Mouse (Mus musculus): ENCODE measurements at regions not wholly inside any gene's neighbourhood (a gene's known extent, or its start where the extent isn't known, plus 50 kb on each side); places are given as distances from the start of the nearest gene placed in this dataset.

DNA sequence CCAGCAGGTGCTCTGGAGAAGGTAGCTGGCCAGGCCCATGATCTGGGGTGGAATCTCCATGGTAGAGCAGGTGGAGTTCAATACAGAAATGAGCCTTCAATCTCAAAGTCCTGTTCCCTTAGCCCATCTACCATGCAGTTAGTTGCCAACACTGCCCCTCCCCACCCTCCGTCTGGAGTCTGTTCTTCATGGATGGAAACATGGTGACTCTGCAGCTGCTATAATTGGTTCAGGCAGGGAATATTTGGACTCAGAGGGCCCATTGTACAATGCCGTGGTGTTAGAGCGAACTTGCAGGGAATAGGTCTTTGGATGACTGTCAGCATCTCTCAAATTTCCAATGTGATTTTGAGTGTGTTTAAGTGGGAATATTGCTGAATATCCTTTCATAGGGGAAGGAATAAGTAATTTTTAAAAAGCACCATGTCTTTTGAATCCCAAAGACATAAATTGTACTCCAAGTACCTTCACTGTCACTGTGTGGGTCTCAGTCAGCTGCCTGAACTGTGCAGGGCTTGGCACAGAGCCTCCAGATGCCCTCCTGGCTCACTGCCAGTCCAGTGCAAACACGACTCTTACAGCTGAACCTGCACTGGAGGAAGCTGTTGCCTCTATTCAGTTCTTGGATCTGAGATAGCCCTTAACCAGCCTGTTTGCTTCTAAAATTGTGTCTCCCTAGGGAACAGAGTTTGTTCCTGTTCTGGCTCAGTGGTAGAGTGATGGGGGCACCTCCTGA lies 162.8 kb upstream of the Eef2kmt start:
- intact Hi-C loops (cut with DNase I) = no loop called here
- DNase-seq (ENCODE audit: low spot score in 2 of 2) = peak in 1 of 2 experiments; percentile 14

DNA sequence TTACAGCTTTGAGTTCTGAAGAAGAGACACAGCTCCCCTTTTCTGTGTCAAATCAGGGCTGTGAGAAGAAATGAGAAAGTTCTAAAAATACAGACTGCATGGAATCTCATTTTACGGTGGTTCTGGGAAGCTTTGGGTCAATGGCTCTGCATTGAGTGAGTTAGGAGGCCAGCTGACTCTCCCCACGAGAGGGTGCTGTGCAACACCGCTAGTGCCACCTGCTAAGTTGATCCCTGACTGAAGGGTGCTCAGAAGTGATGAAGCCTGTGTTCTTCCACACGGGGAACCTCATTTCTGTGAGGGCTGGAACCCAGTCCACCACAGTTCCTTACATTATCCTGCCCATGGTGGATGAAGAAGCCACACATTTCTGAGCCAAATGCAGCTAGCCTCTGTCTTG lies 159.5 kb upstream of the Eef2kmt start:
- intact Hi-C loops (cut with DNase I) = no loop called here
- DNase-seq (ENCODE audit: low spot score in 2 of 2) = no peak

DNA sequence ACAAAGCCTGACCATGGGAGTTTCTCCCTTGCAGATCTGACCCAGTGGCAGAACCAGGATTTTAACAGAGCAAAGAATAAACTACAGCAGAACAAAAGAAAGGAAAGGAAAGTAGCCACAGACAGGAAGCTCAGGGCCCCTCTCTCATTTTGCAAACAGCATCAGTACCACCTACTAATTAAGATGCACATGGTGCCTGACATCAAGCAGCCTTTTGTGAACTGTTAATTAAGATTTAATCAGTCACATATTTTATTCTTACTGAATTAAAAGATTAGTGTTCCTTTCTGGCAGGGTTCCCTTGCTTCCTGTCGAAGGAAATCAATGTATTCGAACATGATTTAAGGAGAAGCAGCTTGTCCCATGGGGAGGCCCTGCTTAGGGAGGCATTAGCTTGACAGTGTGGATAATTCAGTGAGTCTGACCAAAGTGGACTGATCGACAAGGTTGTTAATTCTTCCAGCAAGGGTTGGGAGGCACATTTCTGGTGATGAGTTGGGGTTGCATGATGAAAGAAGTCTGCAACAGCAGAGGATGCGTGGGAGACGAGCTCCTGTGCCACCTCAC lies 156.1 kb upstream of the Eef2kmt start:
- no peak for DNase-seq (ENCODE audit: low spot score in 2 of 2)
- intact Hi-C loops (cut with DNase I) = no loop called here

DNA sequence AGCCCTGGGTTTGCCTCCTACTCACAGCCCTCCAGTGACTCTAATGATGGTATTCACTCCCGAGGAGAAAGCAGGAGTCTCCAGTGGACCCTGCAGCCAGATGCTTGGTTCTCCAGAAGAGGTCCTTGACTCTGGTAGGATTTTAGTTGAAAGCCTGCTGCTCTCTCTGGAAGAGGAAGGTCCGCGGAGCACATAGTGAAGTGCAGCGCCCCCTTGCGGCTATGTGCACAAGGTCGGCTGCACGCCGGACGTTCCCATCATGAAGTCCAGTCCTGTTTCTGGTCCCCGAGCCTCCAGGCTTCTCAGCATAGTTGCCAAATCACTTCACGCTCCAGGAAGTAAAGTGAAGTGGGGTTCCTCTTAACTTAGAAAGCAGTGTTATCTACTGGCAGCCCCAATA lies 150.9 kb upstream of the Eef2kmt start:
- DNase-seq (ENCODE audit: low spot score in 2 of 2) = peak; percentile 50 to 61
- intact Hi-C loops (cut with DNase I) = loop anchor here (5.0 kb wide), 1 partner anchor 99 kb away; no protein-coding TSS in a partner anchor

DNA sequence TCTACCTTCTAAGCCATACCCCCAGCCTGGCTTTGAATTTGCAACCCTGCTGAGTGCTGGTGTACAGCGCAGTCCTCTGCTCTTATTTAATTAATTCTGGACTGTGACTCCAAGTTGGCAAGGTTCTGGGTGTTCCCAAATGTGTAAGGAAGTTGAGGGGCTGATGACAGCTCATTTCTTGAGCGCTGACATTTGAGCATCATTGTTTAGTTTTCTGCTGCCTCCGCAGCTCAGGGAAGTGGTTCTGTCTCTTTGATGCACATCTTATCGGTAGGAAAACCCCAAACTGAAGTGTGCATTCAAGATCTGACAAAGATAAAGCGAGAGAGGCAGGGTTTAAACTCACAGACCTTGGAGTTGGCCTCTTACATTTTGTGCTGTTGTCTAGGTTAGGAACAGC lies 137.6 kb upstream of the Eef2kmt start:
- DNase-seq (ENCODE audit: low spot score in 2 of 2) = no peak
- intact Hi-C loops (cut with DNase I) = no loop called here

DNA sequence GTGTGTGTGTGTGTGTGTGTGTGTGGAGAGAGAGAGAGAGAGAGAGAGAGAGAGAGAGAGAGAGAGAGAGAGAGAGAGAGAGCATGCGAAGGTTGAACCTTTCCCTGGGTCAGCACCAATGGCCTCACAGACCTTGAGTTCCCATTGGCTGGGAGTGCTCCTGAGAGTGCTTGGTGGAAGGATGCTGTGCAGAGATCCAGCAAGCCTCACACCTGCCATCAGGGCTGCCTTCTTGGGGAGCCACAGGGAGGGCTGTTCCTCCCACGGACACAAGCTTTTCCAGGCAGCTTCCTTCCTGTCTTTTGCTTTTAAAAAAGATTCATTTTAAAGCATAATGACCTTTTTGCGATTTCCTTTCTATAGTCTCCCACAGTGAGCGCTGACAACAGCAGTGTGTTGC lies 127.1 kb upstream of the Eef2kmt start:
- peak; percentile 22 to 26 for DNase-seq (ENCODE audit: low spot score in 2 of 2)
- intact Hi-C loops (cut with DNase I) = no loop called here

DNA sequence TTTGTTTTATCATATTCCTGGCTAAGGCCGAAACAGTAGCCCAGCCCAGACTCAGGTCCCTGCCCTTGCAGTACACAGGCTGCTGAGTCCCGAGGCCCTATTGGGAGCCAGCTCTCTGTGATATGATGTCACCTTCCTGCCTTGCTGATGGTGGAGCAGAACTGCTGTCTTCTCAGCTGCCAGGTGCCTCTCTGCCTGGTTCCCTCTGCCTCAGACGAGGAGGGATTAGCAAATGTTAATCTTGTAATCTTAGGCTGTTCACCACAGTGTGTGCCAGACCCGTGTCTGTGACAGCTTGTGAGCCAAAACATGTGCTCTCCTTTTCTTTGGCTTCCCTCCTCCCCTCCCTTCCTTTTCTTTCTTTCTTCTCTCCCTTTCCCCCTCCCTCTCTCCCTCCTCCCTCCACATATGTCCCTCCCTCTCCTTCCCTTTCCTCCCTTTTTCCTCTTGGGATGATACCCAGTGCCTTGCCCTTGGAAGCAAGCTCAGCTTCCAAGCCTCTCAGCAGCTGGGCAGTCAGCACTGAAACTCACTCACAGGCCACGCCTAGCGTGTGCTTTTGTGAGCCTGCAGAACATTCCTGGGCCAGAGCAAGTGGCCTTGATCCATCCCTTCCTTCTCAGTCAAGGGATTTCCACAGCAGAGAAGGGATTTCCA lies 126.6 kb upstream of the Eef2kmt start:
- intact Hi-C loops (cut with DNase I) = no loop called here
- DNase-seq (ENCODE audit: low spot score in 2 of 2) = peak; percentile 15 to 16

DNA sequence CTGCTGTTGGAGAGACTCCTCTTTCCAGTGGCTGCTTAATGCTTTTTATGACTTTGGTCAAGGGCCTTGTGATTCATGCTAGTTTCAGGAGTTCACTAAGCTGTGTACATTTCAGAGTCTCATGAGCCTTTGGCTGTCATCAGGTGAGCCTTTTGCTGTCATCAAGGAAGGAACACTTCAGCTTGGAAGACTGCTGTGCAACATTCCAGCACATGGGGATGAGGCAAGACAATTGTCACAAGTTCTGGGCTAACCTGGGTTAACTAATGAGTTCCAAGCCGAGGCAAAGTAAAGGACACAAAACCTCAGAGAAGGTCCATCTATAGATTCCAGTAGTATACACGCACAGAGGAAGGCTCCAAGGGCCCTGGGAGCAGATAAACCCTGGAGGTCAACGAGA lies 124.8 kb upstream of the Eef2kmt start:
- intact Hi-C loops (cut with DNase I) = no loop called here
- no peak for DNase-seq (ENCODE audit: low spot score in 2 of 2)

DNA sequence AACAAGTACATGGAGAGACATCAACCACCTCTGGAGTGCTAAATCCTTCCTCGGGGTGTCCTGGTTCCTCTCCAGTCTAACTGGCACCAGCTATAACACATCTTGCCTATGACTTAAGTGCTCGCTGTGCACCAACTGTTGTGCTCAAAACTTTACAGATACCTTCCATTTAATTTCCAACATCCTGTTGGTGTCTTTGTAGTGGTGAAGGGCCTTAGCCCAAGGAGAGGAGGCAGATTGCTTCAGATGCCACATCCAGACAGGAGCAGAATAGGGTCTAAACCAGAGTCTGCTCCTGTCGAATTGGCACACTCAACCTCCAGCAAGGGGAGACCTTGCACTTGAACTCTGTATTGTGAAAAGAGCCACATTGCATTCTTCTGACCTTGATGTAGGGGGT lies 121.2 kb upstream of the Eef2kmt start:
- no peak for DNase-seq (ENCODE audit: low spot score in 2 of 2)
- intact Hi-C loops (cut with DNase I) = no loop called here

DNA sequence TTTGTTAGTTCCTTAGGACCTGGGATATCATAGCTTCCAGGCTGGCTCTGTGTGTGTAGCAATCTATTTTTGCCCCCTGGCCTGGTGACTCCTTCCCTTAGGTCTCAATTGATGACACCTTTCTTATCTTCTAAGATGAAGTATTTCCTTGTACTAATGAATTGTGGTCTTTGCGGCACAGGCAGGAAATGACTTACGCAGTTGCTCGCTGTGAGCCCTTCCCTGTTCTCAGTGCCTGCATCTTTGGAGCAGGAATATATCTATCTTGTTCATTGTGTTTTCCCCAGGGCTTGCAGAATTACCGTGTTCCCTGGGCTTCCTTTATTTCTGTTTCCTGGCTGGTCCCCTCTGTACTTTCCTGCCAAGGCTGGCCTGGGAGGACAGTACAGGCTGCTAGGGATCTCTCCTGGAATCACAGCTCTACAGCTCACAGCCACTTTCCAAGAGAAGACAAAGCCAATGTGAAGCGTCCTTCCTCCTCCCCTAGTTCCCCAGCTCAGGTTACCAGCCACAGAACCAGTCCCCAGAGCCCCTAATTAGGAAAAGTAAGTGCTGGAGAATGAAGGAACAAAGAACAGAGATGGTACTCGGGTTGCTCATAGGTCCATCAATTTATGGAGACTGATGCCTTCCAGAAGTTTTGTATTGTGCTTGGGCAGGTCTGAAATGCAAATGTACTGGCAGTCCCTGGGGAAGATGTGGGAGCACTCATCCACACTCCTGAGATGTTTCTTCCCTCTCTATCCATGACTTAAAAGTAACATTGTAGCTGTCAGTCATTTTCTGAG lies 119.2 kb upstream of the Eef2kmt start:
- no peak for DNase-seq (ENCODE audit: low spot score in 2 of 2)
- intact Hi-C loops (cut with DNase I) = no loop called here

DNA sequence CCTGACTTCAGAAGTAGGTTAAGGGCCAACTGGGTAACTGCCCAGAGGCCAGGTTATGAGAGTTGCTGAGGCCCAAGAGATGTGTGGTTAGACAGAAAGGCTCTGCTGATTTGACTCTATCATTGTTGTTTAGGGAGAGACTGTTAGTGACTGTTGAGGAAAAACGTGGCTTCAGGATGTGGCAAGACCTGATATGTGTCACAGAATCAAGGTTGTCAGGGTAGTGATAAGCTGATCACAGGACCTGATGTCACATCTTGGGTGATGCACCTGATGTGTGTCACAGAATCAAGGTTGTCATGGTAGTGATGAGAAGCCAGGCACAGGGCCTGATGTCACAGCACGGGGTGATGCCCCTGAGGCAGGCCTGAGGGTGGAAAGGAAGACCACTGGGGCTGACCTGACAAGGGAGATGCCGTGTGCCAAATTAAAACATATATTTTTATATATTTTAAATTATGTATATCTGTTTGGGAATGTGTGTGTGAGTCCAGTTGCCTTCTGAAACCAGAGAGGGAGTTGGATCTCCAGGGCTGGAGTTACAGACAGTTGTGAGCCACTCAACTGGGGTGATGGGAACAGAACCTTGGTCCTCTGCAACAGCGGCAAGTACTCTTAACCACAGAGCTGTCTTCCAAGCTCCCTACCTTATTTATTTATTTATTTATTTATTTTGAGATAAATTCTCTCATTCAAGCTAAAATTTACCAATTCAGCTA lies 115.6 kb upstream of the Eef2kmt start:
- no peak for DNase-seq (ENCODE audit: low spot score in 2 of 2)
- intact Hi-C loops (cut with DNase I) = no loop called here

DNA sequence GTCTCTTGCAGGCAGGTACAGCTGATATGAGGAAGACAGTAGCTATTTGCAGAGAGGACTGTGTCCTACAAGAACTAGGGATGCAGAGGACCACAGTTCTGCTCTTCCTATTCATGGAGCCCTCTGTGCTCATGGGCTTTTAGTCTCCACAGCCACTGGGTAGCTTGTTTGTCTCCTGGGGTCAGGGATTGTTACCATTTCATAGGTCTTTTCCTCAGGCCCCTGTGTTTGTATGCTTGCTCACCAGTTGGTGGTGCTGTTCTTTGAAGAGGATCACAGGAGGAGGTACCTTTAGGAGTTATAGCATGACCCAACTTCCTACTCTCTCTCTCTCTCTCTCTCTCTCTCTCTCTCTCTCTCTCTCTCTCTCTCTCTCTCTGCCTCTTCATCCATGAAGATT lies 114.7 kb upstream of the Eef2kmt start:
- intact Hi-C loops (cut with DNase I) = no loop called here
- DNase-seq (ENCODE audit: low spot score in 2 of 2) = no peak

DNA sequence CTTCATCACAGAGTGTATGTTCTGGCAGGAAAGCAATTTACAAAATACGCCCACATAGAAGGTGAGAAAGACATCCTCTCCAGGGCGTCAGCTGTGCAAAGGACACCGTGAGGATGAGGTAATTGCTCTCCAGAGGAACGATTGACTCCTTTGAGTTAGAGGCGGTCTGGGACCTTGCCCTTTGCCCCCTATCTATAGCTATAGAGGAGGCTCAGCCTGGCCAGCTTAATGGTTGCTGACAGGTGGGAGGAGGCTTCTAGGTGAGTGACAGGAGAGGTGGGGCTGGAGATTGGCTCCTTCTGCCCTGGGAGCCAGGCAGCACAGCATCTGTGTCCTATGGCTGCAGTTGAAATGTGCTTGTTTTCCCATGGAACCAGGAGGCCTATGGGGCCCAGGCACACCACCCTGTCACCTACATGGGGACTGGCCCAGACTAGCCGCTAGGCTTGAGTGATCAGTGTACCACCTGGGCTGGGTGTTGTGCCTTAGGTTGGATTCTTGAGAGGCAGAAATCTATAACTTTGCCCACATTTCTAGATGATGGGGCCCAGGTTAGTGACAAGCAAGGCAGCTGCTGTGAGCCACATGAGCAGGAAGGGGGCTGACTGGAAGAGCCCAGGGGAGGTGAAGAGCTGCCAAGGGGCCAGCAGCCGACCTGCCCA lies 113.2 kb upstream of the Eef2kmt start:
- DNase-seq (ENCODE audit: low spot score in 2 of 2) = no peak
- intact Hi-C loops (cut with DNase I) = no loop called here

DNA sequence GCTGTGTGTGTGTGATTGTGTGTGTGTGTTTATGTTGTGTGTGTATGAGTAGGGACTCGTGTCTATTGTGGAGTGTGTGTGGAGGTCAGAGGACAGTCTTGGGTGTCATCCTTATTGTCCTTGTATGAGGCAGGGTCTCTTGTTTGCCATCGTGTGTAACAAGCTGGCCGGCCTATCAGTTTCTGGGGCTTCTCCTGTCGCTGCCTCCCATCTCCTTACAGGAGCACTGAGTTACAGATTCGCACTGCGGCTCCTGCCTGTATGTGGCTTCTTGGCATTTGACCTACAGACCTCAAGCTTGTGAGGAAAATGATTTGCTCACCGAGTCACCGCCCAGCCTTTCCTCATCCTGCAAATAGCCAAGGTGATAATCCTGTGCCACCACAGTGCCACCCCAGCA lies 112.6 kb upstream of the Eef2kmt start:
- intact Hi-C loops (cut with DNase I) = no loop called here
- no peak for DNase-seq (ENCODE audit: low spot score in 2 of 2)

DNA sequence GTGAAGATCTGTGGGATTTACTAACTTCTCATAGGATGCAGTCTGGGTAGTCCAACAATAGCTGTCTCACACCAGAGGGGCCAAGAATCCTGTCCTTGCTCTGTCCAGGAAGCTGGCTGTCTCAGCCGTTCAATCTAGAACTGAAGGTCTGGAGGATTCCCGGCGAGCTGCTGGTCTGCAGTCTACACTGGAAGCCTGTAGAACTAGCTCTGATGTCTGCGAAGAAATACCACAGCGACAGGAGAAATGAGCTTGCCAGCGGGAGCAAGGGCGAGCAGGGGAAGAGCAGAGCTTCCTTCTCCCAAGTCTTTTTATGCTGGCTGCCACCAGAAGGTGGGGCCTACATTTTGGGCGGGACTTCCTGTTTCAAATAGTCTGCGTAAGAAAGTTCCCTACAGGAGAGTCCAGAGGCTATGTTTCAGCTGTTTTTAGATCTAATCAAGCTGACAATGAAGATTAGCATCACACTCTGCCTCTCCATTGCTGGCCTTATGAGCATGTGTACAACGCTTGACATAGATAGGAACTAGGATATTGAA lies 111.9 kb upstream of the Eef2kmt start:
- intact Hi-C loops (cut with DNase I) = no loop called here
- DNase-seq (ENCODE audit: low spot score in 2 of 2) = no peak

DNA sequence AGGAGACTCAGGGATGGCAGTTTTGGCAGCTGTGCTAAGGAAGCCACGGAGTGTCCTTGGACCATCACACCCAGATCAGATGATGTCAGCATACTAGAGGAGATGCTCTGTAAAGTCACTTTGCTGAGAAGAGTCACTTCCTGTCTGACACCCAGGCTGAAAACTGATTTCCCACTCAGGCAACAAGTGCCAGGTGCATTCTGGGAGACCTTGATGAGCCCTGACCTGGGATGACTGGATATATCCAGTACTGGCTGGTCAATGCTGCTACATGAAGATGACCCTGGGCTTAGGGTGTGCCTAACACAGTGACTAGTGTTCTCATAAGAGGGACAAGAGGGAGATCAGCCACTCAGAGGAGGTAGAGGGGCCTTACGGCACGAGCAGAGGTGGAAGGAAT lies 110.2 kb upstream of the Eef2kmt start:
- DNase-seq (ENCODE audit: low spot score in 2 of 2) = no peak
- intact Hi-C loops (cut with DNase I) = no loop called here

DNA sequence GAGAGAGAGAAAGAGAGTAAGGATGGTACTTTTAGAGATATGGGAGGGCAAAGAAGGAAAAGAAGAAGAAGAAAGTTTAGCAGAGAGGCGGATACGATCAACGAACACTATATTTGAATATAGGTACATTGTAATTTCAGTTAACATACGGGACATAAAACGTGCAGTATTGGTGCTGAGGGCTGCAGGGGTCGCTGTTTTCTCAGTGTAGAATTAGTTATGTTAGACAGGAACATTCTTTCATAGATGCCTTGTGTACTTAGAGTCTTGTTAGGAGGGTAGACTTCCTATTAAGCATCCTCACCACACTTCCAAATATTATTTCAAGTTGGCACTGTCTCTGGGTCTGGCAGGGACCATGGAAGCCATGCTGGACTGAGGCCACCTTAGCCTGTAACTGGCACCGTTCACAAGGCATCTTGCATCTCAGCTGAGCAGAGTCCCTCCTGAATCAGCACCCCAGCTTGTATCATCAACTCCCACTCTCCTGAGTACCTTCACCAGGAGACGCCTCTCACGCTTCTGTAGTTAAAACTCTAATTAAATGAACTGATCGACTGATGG lies 107.3 kb upstream of the Eef2kmt start:
- intact Hi-C loops (cut with DNase I) = no loop called here
- no peak for DNase-seq (ENCODE audit: low spot score in 2 of 2)

DNA sequence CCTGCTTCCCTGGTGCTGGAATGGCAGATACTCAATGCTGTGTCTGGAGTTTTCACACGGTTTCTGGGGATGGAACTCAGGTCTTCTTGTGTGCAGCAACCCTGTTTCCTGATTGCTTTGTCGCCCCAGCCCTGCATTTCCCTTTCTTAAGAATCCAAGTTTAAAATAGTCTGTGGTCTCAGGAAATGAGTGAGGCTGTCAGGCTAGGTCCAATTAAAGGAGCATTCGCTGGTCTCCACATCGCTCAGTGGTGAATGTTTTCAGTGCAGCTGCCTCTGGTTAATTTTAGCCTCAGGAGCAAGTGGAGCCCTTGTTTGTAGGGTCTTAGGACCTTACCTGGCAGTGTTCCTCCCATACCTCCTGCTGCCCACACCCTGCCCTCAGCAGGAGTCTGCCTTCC lies 103.4 kb upstream of the Eef2kmt start:
- intact Hi-C loops (cut with DNase I) = no loop called here

DNA sequence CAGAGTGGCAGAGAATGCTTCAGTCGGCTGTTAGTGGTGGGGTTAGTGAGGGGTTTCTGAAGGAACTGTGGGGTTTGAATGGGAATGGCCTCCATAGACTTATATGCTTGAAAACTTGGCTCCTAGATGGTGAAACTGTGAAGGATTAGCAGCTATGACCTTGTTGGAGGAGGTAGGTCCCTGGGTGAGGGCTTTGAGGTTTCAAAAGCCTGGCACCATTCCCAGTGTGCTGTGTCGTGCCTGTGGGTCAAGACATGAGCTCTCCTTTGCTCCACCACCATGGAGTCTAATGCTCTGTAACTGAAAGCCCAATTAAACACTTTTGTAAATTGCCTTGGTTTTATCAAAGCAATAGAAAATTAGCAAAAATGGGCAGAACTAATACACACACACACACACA lies 98.1 kb upstream of the Eef2kmt start:
- intact Hi-C loops (cut with DNase I) = no loop called here
- DNase-seq (ENCODE audit: low spot score in 2 of 2) = no peak

More for the DNA sequence above, 103.4 kb upstream of the Eef2kmt start:
- no peak for DNase-seq (ENCODE audit: low spot score in 2 of 2)

Data from left cerebral cortex, postnatal 36 days (tissue).